Mouse (Mus musculus) left cerebral cortex, postnatal 36 days (tissue): ENCODE results near the gene Flt3l. TPM values are rescaled to one million over a fixed set of nuclear protein-coding genes. Genes with fewer than 3 reads are reported as not detected.
A peak's percentile ranks its signal among the peaks of the same experiment; 100 is the strongest.
"Not testable (repeated sequence)": the region's sequence is repeated elsewhere in the genome, so short reads cannot be mapped to it uniquely, and the experiment has no call there.

Source experiments
- DNase-seq, 2 experiments: peaks; one replicate each; pipeline ENCODE4 v3.0.0; 2021 to 2022; ENCODE audit warnings: low spot score in 2 of 2, mixed read lengths in 1 of 2
- intact Hi-C: fragments of 180-260 bp; cut with DNase I; formaldehyde crosslinking; loops from one replicate; pipeline ENCODE4 v1.15.1; 2025
- total RNA-seq, 2 experiments: library from RNA; stranded (reverse); gene quantifications; 2 replicates each; pipeline ENCODE4 v1.2.3; 2021

Gene Flt3l
- total RNA-seq, 2 experiments from 2014 or later, result 3.7 to 6.1 TPM

DNA sequence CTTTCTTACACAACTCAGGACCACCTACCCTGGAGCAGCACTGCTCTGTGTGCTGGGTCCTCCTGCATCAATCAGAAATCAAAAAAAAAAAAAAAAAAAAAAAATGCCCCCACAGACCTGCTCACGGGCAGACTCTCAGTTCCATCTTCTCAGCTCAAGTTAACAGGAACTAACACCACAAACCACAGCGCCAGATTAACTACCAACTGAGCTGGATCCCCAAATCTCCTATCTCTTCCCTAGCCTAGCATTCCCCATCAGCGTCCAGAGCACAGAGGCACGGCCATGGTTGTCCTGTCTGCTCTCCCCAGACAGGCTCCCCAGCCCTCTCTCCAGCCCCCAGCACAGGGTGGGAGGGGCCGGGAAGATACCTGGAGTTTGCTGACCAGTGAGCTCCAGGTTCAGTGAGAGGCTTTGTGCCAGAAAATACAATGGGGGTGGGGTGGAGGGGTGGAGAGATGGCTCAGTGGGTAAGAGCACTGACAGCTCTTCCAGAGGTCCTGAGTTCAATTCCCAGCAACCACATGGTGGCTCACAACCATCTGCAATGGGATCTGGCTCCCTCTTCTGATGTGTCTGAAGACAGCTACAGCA is 29.1 kb downstream of the Flt3l start:
- intact Hi-C loops, result no loop called here
- no peak for DNase-seq

DNA sequence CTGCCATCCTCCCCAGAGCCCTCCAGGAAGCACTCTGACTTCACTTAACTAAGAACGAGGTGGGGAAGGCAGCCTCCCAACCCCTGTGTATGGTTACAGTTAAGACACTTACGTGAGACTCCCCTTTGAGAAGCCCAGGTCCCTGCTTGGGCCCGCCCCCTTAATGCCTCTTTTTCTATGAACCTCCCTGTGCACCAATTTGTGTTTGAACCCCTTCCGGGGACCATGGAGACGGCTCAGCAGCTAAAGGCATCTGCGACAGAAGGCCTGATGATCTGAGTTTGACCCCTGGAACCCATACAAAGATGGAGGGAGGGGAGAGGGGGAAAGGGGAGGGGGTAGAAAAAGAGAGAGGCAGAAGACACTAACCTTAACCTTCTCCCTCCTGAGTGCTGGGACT is 29.8 kb downstream of the Flt3l start:
- intact Hi-C loops, result no loop called here

DNA sequence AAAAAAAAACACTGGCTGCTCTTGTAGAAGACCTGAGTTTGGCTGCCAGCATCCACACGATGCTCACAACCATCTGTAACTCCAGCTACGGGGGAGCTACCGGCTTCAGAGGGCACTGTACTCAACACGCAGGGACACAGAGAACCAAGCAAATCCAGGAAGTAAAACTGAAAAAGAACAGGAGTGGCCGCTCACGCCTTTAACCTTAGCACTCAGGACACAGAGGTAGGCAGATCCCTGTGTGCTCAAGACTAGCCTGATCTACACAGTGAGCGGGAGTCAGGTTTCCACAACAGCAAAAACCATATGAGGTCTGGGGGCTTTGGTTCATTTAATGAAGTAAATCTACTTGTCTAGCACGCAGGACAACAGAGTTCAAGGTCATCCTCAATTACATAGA is 30.7 kb downstream of the Flt3l start:
- intact Hi-C loops, result no loop called here
- no peak for DNase-seq

More for the DNA sequence above, 29.8 kb downstream of the Flt3l start:
- no peak for DNase-seq

DNA sequence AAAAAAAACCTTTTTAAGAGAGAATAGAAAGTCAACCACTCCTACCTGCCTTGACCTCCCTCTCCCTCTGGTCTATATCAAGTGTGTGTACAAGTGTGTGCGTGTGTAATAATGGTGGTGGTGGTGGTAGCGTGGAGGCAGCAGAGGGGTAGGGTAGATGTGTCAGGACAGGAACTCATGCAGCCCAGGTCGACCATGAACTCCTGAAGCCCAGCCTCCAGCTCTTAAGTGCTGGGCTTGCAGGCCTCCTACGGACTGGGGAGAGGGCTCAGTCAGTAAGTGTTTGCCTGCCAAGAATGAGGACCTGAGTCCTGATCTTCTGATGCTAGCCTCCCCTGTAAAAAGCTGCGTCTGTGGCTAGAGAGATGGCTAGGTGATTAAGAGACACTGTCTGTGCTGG is 31.3 kb downstream of the Flt3l start:
- no peak for DNase-seq
- intact Hi-C loops, result no loop called here

DNA sequence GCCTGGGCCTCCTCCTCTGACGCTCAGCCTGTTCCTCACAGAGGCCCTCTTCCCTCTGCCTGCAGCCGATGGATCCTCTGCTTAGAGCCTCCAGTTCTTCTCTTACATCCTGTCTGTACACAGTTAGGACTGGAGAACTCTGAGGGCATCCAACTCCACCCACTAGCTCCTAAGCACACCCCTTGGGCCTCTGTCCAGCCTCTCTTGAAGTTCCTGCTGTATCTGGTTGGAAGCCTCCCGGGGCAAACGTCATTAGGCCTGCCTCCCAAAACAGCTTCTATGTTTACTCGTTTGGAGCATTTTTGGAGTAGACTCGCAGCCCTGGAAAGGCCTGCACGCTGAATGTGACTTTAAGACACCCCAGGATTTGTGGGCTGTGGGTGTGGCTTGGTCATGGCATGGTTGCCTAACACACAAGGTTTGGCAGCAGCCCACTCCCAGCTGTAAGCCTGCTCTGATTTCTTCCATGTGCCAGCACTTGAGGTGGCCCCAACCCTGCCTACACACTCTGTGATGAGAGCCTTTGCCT is 32.5 kb downstream of the Flt3l start, which contains the start of gene Fcgrt:
Gene Fcgrt, minus strand, starts transcription at position 200 of the 529 bp plus-strand sequence.
- intact Hi-C loops, result no loop called here
- peak; percentile 18 to 33 for DNase-seq

DNA sequence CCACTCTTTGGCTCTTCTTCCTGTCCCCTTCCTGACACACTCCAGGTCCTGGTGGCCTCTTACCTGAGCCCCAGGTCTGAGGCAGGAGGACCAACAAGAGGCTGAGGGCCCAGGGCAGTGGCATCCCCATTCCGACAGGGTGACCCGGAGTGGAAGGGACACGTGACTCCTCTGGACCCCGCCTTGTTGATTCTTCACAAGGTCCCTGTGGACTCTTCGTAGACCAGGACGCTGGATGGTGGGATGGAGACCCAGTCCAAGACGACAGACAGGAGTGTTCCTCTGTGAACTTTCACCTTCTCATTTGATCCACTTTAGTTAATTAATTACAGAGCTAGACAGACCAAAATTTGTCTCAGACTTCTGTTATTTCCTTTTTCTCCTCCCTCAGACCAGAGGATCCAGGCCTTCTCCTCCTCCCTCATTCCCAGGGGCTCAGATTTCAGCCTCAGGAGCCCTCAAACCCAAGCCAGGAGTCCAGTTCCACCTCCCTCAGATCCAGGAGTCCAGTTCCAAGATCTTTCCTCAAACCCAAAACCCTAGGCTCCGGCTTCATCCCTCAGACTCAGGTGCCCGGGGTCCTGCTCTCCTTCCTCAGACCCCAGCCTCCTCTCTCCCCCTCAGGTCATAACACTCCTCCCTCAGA is 33.2 kb downstream of the Flt3l start:
- intact Hi-C loops, result no loop called here
- DNase-seq, result no peak

DNA sequence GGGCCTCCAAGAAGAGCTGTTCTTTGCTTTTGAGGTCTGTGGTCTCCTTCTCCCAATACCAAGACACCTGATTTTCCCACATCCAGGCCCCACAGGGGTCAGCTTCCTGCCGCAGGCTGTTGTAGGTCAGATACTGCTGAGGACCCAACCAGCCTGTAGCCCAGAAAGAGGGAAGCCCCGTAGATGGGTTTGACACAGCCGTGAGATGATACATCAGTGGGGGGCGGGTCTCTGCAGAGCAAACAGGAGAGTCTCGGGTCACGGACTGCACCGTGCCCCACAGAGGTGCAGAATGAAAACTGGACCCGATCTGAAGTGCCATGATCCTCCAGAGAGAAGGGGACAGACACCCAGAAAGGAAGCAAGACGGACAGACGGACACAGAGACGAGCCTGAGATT is 33.8 kb downstream of the Flt3l start:
- intact Hi-C loops, result no loop called here

DNA sequence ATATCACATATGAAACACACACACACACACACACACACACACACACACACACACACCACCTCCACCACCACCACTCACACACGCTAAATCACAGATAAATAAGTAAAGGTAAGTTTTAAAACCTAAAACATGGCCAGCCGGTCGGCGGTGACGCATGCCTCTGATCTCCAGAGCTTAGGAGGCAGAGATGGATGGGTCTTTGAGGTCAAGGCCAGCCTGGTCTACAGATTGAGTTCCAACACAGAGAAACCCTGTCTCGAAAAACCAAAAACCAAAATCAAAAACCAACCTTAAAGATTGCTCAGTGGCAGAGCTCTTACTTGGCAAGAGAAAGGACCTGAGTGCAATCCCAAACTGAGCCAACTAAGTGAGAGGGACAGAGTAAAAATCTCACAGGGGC is 36.2 kb downstream of the Flt3l start:
- intact Hi-C loops, result no loop called here
- no peak for DNase-seq

More for the DNA sequence above, 33.8 kb downstream of the Flt3l start:
- no peak for DNase-seq

DNA sequence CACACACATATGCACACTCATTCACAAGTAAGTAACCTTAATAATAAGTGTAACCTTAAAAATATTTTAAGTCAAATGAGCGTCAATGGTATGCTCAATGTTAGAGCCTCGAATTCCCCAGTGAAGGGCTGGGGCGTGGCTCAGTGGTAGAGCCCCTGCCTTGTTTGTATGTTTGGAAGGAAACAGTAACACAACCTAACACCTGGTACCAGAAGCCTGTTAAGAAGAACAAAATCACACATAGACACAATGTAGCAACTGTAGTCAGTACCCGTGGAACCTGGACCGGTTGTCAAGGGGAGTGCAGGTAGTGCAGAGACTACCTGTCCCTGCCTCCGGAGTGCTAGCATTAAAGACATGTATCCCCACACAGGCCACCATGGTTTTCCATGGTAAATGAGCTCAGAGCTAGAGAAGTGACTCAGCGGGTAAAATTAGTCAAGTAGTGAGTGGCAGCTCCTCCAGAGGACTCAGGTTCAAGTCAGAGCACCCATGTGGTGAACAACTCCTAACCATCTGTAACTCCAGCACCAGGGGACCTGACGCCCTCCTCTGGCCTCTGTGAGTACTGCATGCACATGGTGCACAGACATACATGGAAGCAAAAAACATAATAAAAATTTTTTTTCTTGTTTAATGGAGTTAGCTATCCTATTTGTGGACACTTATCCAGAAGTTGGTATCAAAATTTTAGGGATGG is 37.5 kb downstream of the Flt3l start:
- DNase-seq, result no peak
- intact Hi-C loops, result no loop called here

DNA sequence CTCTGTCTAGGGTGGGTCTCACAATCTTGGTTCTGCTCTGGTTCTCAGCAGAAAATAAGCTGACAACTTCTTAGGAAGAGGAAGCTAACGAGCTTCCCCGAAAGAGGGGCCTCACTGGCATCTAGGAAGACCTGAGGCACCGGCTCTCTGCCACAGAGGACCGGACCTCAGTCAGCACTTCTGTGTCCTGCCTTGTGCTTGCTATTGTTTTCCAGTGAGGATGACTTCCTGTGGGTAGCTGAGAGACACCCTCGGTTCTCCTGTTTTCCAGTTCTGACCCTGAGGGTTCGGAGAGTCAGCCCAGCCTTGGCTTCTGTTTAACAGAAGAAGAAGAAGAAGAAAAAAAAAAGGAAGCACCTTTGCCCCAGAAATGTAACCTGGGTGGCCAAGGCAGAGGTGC is 38.8 kb downstream of the Flt3l start:
- intact Hi-C loops, result no loop called here
- DNase-seq, result no peak

DNA sequence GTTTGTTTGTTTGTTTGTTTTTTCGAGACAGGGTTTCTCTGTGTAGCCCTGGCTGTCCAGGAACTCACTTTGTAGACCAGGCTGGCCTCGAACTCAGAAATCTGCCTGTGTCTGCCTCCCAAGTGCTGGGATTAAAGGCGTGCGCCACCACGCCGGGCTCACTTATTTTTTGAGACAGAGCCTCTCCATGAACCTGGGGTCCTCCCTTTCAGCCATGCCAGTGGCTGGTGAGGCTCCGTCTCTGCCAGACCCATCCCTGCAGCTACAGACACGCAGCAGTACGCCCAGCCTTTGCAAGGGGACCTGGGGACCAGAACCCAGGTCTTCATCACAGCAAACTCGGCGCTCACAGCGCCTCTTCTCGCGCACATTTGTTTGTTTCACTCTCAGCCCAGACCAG is 40.3 kb downstream of the Flt3l start:
- DNase-seq, intact Hi-C loops: not testable (repeated sequence)

DNA sequence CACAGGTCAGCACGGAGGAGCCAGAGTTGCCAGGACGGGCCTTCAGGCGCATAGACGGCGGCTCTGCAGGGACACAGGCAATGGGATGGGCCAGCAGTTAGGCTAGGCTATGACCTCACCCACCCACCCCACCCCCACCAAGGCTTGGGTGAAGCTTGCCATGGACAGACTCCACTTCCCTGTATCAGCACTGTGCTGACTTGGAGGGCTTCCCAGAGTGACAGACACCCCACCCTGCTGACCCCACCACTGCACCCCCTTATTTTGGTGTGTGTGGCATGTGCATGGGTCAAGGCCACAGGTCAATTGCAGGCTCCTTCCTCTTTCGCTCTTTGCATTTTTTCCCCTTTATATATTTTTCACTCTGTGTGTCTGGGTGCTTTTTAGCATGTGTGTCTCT is 40.9 kb downstream of the Flt3l start:
- intact Hi-C loops, result no loop called here
- no peak for DNase-seq

DNA sequence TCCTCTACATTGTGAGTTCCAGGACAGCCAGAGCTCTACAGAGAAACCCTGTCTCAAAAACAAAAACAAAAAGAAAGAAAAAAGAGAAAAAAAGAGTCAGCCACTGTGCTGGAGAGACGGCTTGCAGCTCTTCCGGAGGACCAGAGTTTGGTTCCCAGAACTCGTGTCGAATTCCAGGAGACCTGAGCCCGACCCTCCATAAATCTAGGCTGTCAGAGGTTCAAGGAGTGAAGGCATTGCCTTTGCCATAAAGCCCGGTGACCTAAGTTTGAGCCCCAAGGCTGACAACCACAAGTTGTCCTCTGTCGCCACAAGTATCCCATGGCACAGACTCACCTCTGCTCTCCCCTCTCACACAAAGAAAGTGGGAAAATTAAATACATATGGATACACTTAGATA is 42.1 kb downstream of the Flt3l start:
- DNase-seq, result no peak
- intact Hi-C loops, result no loop called here

DNA sequence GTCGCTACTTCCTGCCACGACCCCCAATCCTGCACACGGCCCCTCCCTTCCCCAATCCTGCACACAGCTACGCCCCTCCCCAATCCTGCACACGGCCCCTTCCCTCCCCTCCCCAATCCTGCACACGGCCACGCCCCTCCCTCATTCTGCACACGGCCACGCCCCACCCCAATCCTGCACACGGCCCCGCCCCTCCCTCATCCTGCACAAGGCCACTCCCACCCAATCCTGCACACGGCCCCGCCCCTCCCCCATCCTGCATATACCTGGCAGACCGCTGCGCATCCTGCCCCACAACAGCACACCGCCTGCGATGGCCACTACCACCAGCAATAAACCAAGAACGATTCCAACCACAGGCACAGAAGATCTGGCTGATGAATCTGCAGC is 42.7 kb downstream of the Flt3l start:
- intact Hi-C loops, result no loop called here
- no peak for DNase-seq

DNA sequence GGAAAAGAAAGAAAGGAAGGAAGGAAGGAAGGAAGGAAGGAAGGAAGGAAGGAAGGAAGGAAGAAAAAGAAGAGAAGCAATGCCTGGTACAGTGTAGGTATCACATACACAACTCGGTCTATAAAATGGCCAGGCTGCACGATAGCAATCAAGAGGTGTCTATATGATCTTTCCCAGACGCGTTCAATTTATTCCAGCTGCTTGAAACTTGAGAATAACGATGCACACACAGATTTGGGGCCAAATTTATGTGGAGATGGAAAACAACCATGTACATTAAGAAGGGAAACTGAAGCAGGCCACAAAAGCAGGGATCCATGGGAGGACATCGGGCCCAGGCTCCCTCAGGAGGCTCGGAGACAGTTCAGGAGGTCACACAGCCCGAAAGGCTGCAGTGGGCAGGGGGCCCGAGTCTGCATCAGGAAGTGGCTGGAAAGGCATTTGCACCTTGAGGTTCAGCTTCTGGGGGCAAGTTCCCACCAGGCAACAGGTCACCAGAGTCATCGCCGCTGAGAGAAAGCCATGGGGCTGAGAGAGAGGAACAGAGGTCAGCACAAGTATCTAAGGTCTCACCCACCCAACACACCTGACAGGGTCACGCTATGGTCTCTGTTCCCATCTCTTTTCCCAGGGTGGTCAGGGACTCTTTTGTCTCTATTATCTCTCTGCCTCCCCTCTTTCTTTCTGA is 43.3 kb downstream of the Flt3l start:
- intact Hi-C loops, result no loop called here
- DNase-seq, result no peak

DNA sequence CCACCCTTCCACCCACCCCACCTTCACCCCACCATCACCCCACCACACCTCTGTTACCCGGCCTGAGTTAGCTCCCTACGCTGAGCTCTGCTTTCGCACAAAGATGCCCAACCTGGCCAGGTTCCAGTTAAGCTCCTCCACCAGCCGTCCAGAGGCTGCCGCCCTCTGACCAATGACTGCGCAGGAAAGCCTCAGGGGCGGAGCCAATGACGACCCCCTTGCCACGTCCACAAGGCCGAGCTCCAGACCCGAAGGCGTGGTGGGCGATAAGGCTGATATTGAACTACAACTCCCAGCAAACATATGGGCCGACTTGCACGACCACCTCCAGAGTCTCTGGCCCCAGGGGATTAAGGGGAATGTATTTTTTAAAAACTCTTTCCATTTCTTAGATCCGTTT is 44.2 kb downstream of the Flt3l start, which contains the start of gene Rcn3:
Gene Rcn3, minus strand, starts transcription at position 174 of the 400 bp plus-strand sequence.
- intact Hi-C loops, result no loop called here
- DNase-seq, result peak in 1 of 2 experiments; percentile 25

DNA sequence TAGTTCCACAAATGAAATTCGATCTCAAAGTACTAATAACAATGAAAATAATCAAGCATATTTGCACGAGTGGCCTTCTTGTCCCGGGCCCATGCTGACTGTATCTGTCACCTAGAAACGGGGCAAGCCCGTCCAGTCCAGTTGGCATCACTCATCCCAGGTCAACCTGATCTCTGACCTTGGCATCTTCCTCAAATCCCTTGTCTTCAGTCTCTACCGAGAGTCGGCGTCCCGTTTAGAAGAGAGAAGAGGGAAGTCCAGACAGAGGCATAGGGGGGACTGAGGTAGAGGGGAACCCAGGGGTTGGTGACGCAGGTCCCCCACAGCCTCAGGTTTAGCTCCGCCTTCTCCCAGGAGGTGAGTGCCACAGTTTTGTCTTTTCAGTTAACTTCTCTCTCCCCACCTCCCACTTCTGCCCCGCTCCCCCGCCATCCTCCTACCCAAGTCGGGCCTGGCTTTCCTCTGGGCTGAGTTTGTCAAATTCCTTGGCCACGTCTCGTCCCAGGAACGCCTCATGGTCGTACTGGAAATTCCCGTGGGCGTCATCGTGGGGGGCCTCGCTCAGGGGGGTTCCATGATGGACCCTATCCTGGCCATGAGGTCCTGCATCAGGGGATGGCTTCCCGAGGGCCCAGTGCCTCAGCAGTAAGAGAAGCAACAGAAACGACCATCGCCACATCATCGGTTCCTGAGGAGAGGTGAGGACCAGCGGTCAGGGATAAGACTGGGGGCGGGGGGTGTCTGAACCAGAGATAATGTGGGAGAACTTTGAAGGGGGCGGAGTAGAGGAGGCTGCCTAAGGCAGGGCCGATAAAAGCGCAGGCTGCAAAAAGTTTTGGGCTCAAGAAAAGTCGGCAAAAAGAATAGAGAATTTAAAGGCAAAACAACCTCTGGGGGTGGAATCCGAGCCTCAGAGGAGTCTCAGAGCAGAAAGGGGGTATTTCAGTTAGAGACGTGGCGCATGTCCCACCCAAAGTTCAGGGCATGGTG is 44.9 kb downstream of the Flt3l start:
- no peak for DNase-seq
- intact Hi-C loops, result no loop called here

DNA sequence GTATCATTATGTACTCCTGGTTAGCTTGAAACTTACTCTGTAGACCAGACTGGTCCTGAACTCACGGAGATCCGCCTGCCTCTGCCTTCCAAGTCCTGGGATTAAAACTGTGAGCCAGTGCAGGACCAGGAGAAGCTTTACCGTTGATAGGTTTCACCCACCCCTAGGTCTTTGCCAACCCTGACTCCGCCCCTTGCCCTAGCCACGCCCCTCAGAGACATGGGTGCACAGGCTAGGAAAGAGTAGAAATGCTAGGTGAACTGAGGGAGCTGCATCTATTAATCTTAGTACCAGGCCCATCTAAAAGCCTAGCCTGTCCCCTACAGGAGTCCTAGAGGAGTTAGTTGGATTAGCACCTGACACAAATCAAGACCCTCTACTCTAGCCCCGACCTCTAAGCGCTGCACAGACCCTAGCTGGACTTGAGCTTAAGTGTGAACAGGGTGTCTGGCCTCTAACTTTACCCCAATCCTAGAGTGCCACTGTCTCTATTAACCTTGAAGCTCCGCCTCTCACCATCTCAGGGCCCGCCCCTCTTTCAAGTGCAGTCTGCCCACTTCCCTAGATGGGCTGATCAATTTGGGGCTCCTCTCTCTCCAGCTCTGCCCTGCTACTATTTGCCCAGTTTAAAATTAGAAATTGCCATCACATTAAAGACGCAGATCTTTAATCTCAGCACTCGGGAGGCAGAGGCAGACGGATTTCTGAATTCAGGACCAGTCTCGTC is 45.8 kb downstream of the Flt3l start:
- no peak for DNase-seq
- intact Hi-C loops, result no loop called here
